Mouse (Mus musculus) 416B (cell line): ENCODE results near the gene Spata3.
A peak's percentile ranks its signal among the peaks of the same experiment; 100 is the strongest.
"Not testable (repeated sequence)": the region's sequence is repeated elsewhere in the genome, so short reads cannot be mapped to it uniquely, and the experiment has no call there.

Experiments
- DNase-seq: peaks from one replicate; pipeline ENCODE4 v3.0.0; 2011; ENCODE audit warnings: low read depth

The Spata3 gene

GRCm38 (mm10) chr1:86016516-86016915 lies at the start of gene Spata3:
Gene Spata3, plus strand, starts transcription at chr1:86016816.
- DNase-seq = no peak

- DNase-seq = no peak
Measured at GRCm38 (mm10) chr1:85969081-85969480, 47.5 kb upstream of the Spata3 start.

- no peak for DNase-seq
Measured at GRCm38 (mm10) chr1:85969519-85969918, 47.1 kb upstream of the Spata3 start.

- DNase-seq = no peak
Measured at GRCm38 (mm10) chr1:85971070-85971469, 45.5 kb upstream of the Spata3 start.

- no peak for DNase-seq
Measured at GRCm38 (mm10) chr1:85972341-85972740, 44.3 kb upstream of the Spata3 start.

GRCm38 (mm10) chr1:85973468-85973877 lies 43.1 kb upstream of the Spata3 start:
- no peak for DNase-seq

GRCm38 (mm10) chr1:85977709-85978108 lies 38.9 kb upstream of the Spata3 start:
- peak; percentile 76 for DNase-seq

GRCm38 (mm10) chr1:85981738-85982357 lies 34.8 kb upstream of the Spata3 start:
- no peak for DNase-seq

- peak; percentile 24 for DNase-seq
Measured at GRCm38 (mm10) chr1:85985784-85986183, 30.8 kb upstream of the Spata3 start.

- peak; percentile 20 for DNase-seq
Measured at GRCm38 (mm10) chr1:85988351-85988750, 28.3 kb upstream of the Spata3 start.

- not testable (repeated sequence) for DNase-seq
Measured at GRCm38 (mm10) chr1:85988882-85989281, 27.7 kb upstream of the Spata3 start.

- DNase-seq = no peak
Measured at GRCm38 (mm10) chr1:85992175-85992574, 24.4 kb upstream of the Spata3 start.

GRCm38 (mm10) chr1:85993541-85993940 lies 23.1 kb upstream of the Spata3 start:
- no peak for DNase-seq

- no peak for DNase-seq
Measured at GRCm38 (mm10) chr1:85997221-85997620, 19.4 kb upstream of the Spata3 start.

GRCm38 (mm10) chr1:85998012-85998411 lies 18.6 kb upstream of the Spata3 start:
- DNase-seq = peak; percentile 36

- DNase-seq = no peak
Measured at GRCm38 (mm10) chr1:85999853-86000570, 16.6 kb upstream of the Spata3 start.

GRCm38 (mm10) chr1:86005540-86005939 lies 11.1 kb upstream of the Spata3 start:
- no peak for DNase-seq

GRCm38 (mm10) chr1:86006040-86006439 lies 10.6 kb upstream of the Spata3 start:
- no peak for DNase-seq

- peak; percentile 83 for DNase-seq
Measured at GRCm38 (mm10) chr1:86007778-86008177, 8.8 kb upstream of the Spata3 start.

- not testable (repeated sequence) for DNase-seq
Measured at GRCm38 (mm10) chr1:86015758-86016157, 858 bp upstream of the Spata3 start.

- DNase-seq = no peak
Measured at GRCm38 (mm10) chr1:86018235-86019055, 1.8 kb downstream of the Spata3 start.

- DNase-seq = peak; percentile 63
Measured at GRCm38 (mm10) chr1:86021365-86021989, 4.9 kb downstream of the Spata3 start.
